Mouse (Mus musculus) liver, embryonic 14.5 days (tissue): Measurements from ENCODE around the gene Trappc12. TPM values are rescaled to one million over a fixed set of nuclear protein-coding genes. Genes with fewer than 3 reads are reported as not detected.

Experiments
- ATAC-seq: fragments of 200-750 bp; cut with Nextera tagmentation; 2 replicates; pipeline ENCODE4 v1.8.0; 2017; ENCODE audit warnings: moderate number of reproducible peaks, mild to moderate bottlenecking, moderate library complexity; ENCODE audit not compliant: insufficient read depth
- DNase-seq, 3 experiments: peaks; one replicate each; pipeline ENCODE4 v3.0.0-alpha.2; 2012 to 2013; ENCODE audit warnings: low read depth in 3 of 3, low spot score in 3 of 3
- H3K27ac ChIP-seq: fragments of 300-500 bp; sonication (generic); 2 replicates; pipeline ENCODE4 v1.5.1; 2014; ENCODE audit warnings: moderate library complexity, mild to moderate bottlenecking, control low read depth, inconsistent platforms
- H3K27me3 ChIP-seq: fragments of 300-500 bp; sonication (generic); 2 replicates; pipeline ENCODE4 v1.6.1; 2014; ENCODE audit warnings: mild to moderate bottlenecking, low read length, moderate library complexity; ENCODE audit not compliant: control insufficient read depth, insufficient read depth
- H3K36me3 ChIP-seq: fragments of 300-500 bp; sonication (generic); replicated peaks from 2 replicates; pipeline ENCODE4 v1.6.1; 2014; ENCODE audit warnings: low read depth; ENCODE audit not compliant: control insufficient read depth, insufficient read depth
- H3K4me1 ChIP-seq, 2 experiments: fragments of 200-500 bp in 1 of 2; fragments of 300-500 bp in 1 of 2; sonication (generic) in 1 of 2; replicated peaks; 2 replicates each; pipeline ENCODE4 v1.6.1; 2012 to 2014; ENCODE audit warnings: antibody characterized with exemption in 1 of 2, inconsistent platforms in 1 of 2, low read length in 1 of 2; ENCODE audit not compliant: control insufficient read depth in 2 of 2, insufficient read depth in 2 of 2
- H3K4me2 ChIP-seq: fragments of 300-500 bp; sonication (generic); 2 replicates; pipeline ENCODE4 v1.6.1; 2014; ENCODE audit warnings: low read depth, mild to moderate bottlenecking, control low read depth, moderate library complexity
- H3K4me3 ChIP-seq, 2 experiments: fragments of 200-500 bp in 1 of 2; fragments of 300-500 bp in 1 of 2; sonication (generic) in 1 of 2; 2 replicates each; pipeline ENCODE4 v1.5.1; 2012 to 2014; ENCODE audit warnings: low read depth in 2 of 2, low read length in 2 of 2, mild to moderate bottlenecking in 2 of 2, control low read depth in 1 of 2, inconsistent platforms in 1 of 2, moderate library complexity in 1 of 2; ENCODE audit not compliant: insufficient read depth in 1 of 2
- H3K9ac ChIP-seq: fragments of 300-500 bp; sonication (generic); replicated peaks from 2 replicates; pipeline ENCODE4 v1.6.1; 2014; ENCODE audit warnings: mild to moderate bottlenecking, control low read depth, moderate library complexity
- H3K9me3 ChIP-seq: fragments of 300-500 bp; sonication (generic); 2 replicates; pipeline ENCODE4 v1.6.1; 2016; ENCODE audit warnings: low read length, mixed read lengths; ENCODE audit not compliant: control insufficient read depth
- CTCF ChIP-seq: IDR thresholded peaks from 2 replicates; pipeline ENCODE4 v1.5.1; 2016; ENCODE audit warnings: antibody characterized with exemption, low read depth, control low read depth
- EP300 ChIP-seq: IDR thresholded peaks from 2 replicates; pipeline ENCODE4 v1.6.1; 2016; ENCODE audit warnings: antibody characterized with exemption, low read depth
- WGBS: fragments of 180-500 bp; shearing (Covaris S2); extraction: QIAGEN DNeasy Blood & Tissue Kit; methylation state at CpG from one replicate; pipeline ENCODE4 v1.1.7; 2014; ENCODE audit not compliant: insufficient replicate concordance; 5-methylcytosine and 5-hydroxymethylcytosine counted together
- polyA plus RNA-seq, 2 experiments: library from polyadenylated mRNA; depleted of rRNA in 1 of 2; stranded (reverse) in 1 of 2; unstranded in 1 of 2; fragments of >200 nt; fragmentation: Nextera tagmentation in 1 of 2; extraction: Ambion mirVana in 1 of 2; gene quantifications; 2 replicates each; pipeline versions ENCODE4 v1.2.1 to v1.2.3; 2012 to 2014

Gene Trappc12
- polyA plus RNA-seq, 2 experiments, result 11.6 to 13.1 TPM

- H3K9me3 ChIP-seq, result no peaks in the 10 kb centered on the region
- ATAC-seq (no peak), DNase-seq (no peak)
- TF ChIP-seq EP300, result no peak
- TF ChIP-seq CTCF, result no peak
- no peaks in the 10 kb centered on the region for H3K4me1 ChIP-seq
- WGBS, result 84% methylated on average over 7 of the region's 7 CpGs
- no peak overlapping the region for H3K4me3 ChIP-seq
- no peak overlapping the region for H3K27ac ChIP-seq
- no peak overlapping the region for H3K4me2 ChIP-seq
- no peaks in the 10 kb centered on the region for H3K36me3 ChIP-seq
- H3K27me3 ChIP-seq, result no peaks in the 10 kb centered on the region
- no peak overlapping the region for H3K9ac ChIP-seq
Observed at GRCm38 (mm10) chr12:28769953-28770352, 19.7 kb upstream of the Trappc12 start.

- no peak overlapping the region for H3K9ac ChIP-seq
- 70% methylated on average over 4 of the region's 4 CpGs for WGBS
- DNase-seq, result no peak
- H3K27ac ChIP-seq, result no peak overlapping the region
- TF ChIP-seq CTCF (no peak), EP300 (no peak)
- peaks cover 6 to 9% of the 10 kb centered on the region in 2 experiments for H3K4me1 ChIP-seq
- H3K9me3 ChIP-seq, result no peaks in the 10 kb centered on the region
- no peak overlapping the region for H3K4me2 ChIP-seq
- H3K4me3 ChIP-seq, result no peak overlapping the region
- no peak for ATAC-seq
- no peaks in the 10 kb centered on the region for H3K36me3 ChIP-seq
- H3K27me3 ChIP-seq, result no peaks in the 10 kb centered on the region
Observed at GRCm38 (mm10) chr12:28756019-28756418, 5.7 kb upstream of the Trappc12 start.

- H3K9me3 ChIP-seq, result no peaks in the 10 kb centered on the region
- WGBS, result 2% methylated on average over 36 of the region's 36 CpGs
- TF ChIP-seq EP300 (no peak), CTCF (peak; percentile 47)
Observed at GRCm38 (mm10) chr12:28751508-28752263, 1.4 kb upstream of the Trappc12 start, which contains the start of gene Eipr1. Gene Eipr1, plus strand, starts transcription at chr12:28751803.

GRCm38 (mm10) chr12:28750876-28751275 lies 604 bp upstream of the Trappc12 start:
- DNase-seq (no peak), ATAC-seq (no peak)
- Histone ChIP-seq H3K9ac (peak overlapping the region; percentile 51), H3K4me1 (peaks cover 17 to 28% of the 10 kb centered on the region in 2 experiments), H3K4me3 (peak overlapping the region; percentile 96 to 98; a peak in 3 of 4 replicates), H3K9me3 (no peaks in the 10 kb centered on the region), H3K36me3 (peaks cover 8% of the 10 kb centered on the region; the same call in 1 of the 2 replicates), H3K27ac (peak overlapping the region; percentile 72), H3K27me3 (no peaks in the 10 kb centered on the region), H3K4me2 (peak overlapping the region; percentile 95)
- TF ChIP-seq EP300, result no peak
- no peak for TF ChIP-seq CTCF
- WGBS, result 90% methylated on average over 5 of the region's 5 CpGs

More at GRCm38 (mm10) chr12:28751508-28752263, 1.4 kb upstream of the Trappc12 start, which contains the start of gene Eipr1:
- ATAC-seq, result peak; percentile 88
- H3K9ac ChIP-seq, result peak within 1 kb of the TSS; percentile 95
- peaks cover 1% of the 10 kb centered on the region; the same call in 1 of the 2 replicates for H3K36me3 ChIP-seq
- peak within 1 kb of the TSS; percentile 72 for H3K27ac ChIP-seq
- H3K4me2 ChIP-seq, result peak within 1 kb of the TSS; percentile 95
- DNase-seq, result peak; percentile 95 to 97 (median 96)
- peak within 1 kb of the TSS; percentile 96 to 98 for H3K4me3 ChIP-seq
- no peaks in the 10 kb centered on the region for H3K27me3 ChIP-seq
- peaks cover 17 to 26% of the 10 kb centered on the region in 2 experiments for H3K4me1 ChIP-seq

GRCm38 (mm10) chr12:28743328-28743727 lies 6.9 kb downstream of the Trappc12 start:
- WGBS, result 24% methylated on average over 3 of the region's 3 CpGs
- DNase-seq, result peak in 1 of 3 experiments; percentile 22
- ATAC-seq, result peak; percentile 38; the same call in 1 of the 2 replicates
- Histone ChIP-seq H3K4me2 (peak overlapping the region; percentile 25; the same call in 1 of the 2 replicates), H3K9ac (no peak overlapping the region), H3K9me3 (no peaks in the 10 kb centered on the region), H3K27me3 (no peaks in the 10 kb centered on the region), H3K27ac (no peak overlapping the region), H3K4me3 (no peak overlapping the region), H3K36me3 (peaks cover 17% of the 10 kb centered on the region), H3K4me1 (peaks cover 0 to 9% of the 10 kb centered on the region in 2 experiments; a peak in 3 of 4 replicates)
- peak; percentile 54; the same call in 1 of the 2 replicates for TF ChIP-seq EP300
- TF ChIP-seq CTCF, result no peak
